Mouse (Mus musculus) granulocyte monocyte progenitor cell, adult 5-6 weeks (primary cell): Measurements from ENCODE around the gene Auh. TPM values are rescaled to one million over a fixed set of nuclear protein-coding genes. Genes with fewer than 3 reads are reported as not detected.

Source experiments
- ATAC-seq: replicated peaks from 2 replicates; pipeline ENCODE4 v1.8.0; 2016; ENCODE audit warnings: mild to moderate bottlenecking, moderate TSS enrichment, inconsistent platforms; ENCODE audit not compliant: poor library complexity, severe bottlenecking
- total RNA-seq, 2 experiments: library from RNA; stranded (forward) in 1 of 2; stranded (reverse) in 1 of 2; fragments of 200-712, 200-1000 nt in 1 of 2; fragments of >200 nt in 1 of 2; fragmentation: Nextera tagmentation in 1 of 2; gene quantifications; 2 replicates each; pipeline ENCODE4 v1.2.3; 2014 to 2017

Gene Auh
- total RNA-seq, 2 experiments from 2014 or later: 35.9 to 37.1 TPM

DNA sequence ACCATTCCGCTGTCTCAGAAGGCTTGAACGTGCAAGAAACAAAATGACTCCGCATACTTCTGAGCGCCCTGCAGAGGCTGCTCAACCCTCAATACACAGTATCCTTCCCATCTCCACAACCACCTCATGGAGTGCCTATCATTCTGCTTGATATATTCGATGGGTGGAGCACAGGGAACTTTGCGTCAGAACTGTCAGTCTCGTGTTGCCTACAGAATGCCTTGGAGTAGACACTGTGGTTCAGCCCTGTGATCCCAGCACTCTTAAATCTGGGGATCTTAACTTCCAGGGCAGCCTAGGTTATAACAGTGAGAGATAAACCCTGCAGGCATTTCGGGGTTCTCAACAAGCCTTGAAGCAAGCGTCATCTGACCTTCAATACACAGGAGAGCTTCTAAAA is 1.1 kb downstream of the Auh start:
- no peak for ATAC-seq

DNA sequence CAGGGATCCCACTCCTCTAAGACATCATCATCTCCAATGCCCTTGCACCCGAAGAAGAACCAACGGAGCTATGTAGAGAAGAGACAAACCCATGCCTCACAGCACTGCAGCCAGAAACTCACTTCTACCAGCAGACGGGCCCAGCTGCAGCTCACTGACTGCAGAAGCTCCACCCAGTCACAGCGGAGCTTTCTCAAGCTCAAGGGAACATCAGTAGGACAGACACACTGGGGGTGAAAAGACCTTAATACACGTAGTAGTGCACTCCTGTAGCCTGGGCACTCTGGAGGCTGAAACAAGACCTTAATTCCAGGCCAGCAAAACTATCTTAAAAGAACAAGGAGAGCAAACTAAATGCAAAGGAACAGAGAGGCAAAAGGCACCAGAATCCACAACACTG is 5.0 kb downstream of the Auh start:
- ATAC-seq: no peak

DNA sequence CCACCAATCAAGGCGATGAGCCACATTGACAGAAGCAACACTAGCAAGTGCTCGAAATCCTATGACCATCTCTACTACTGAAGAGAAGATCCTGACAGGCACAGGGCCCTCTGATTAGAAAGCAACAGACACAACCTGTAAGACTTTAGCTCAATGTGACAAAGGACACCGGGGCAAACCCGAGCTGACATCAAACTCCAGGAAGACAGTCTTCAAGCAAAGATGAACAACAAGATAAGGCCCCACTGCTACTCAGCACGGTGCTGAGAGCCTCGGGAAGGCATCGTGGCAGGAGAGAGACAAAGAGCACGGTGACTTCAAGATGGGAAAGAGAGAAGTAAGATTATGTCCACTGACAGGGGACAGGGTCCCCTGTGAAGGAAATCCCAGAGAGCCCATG is 7.5 kb downstream of the Auh start:
- no peak for ATAC-seq

DNA sequence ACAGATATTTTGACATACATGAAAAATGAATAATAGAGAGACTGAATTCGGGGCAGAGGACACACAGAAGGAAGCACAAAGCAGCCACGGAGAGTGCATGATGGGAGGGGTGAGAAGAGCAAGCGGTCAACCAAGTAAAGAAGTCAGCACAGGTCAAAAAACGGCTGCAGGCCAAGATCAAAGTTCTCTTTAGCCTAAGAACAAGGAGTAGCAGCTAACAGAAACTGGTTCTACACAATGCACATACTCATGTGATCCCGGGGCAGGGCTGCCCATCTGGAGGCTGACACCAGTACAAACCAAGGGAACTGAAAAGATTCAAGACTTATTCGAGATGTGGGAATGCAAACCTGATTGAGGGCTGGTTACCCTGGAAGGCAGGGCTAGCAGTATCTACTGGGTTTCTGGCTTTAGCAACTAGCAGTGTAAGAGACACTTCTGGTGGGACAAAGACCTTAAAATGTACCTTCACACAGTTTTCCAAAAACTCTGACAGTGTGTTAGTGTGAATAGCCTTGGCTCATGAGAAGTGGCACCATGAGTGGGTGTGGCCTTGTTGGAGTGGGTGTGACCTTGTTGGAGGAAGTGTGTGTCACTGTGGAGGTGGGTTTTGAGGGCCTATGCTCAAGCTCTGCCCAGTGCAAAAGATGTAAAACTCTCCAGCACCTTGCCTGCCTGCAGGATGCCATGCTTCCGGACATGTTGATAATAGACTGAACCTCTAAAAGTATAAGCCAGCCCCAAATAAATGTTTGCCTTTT is 8.2 kb downstream of the Auh start:
- peak; percentile 38; the same call in 1 of the 2 replicates for ATAC-seq

DNA sequence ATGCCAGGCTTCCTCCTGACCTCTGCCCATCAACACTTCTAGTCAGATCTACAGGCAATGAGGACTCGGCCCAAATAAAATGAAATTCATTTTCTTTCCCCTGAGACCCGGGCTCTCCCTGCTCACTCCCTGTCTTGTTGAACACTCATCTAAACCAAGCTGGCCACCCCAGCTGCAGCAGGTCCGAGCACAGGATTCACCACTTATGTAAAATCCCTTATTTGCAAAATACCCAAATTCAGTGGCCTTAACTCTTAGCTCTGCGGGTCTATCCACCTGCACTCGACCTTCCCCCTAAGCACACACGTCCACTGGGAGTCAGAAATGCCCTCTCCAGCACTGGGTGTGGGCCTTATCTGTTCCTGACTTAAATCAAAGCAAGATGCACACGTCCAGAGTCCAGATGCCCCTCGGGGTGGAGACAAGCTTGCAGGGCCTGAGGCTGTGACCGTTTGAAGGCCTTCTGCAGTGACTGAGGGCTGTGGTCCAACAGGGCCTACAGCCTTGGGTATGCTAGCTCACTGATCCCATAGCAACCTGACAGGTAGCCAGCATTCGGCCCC is 9.6 kb downstream of the Auh start:
- ATAC-seq: no peak

DNA sequence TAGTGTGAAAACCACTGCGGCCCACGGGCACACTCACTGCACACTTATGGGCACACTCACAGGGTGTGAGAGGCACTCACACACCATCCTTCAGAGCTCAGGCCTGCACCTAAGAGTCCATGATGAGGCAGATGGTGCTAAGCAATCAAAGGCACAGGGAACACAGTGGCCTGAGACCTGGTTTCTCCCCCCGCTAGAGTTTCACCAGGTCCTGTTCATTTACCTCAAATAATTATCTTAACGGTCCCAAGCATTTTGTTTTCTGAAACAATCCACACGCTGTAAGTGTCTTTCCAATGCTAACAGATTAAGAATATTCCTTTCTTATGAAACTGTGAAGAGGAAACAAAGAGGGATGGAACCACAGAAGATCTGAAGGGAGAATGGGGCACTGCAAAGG is 11.1 kb downstream of the Auh start:
- ATAC-seq: no peak

DNA sequence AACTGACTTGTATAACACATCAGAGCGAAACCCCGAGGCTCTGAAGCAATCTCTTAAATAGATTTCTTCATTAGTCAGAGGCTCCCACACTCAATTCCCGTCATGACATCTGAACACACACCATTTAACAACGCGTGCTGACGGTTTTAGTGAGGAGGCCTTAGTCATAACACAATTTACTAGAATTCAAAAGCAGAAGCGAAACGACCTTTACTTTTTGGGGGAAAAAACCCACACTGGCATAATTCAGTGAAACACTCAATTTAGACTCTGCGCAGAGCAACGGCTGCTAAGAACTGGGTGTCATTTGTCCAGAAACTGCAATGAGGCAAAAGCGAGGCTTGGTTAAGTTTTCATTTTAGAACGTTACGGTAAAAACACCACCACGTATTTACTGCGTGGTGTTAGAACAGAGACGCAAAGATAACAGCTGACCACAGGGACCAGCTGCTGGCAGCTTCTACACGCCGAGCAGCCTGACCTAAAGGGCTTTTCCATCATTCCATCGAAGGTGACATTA is 14.8 kb downstream of the Auh start:
- peak; percentile 91 for ATAC-seq

DNA sequence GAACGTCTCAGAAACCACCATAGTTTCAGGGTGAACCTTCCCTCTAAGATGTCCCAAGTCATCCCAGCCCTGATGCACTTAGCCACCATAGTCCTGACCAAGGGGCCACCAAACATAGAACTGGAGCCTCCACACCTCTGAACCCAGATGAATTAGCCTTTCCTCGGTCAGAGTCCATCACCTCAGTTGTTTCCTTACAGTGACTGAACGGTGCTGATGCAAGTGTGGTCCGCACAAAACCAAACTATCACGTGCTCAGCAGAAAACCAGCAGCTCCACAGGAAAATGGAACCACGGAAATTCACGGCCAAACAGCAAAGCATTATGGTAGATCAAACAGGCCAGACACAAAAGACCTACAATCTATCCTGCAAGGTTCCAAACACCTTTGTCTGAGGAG is 15.6 kb downstream of the Auh start:
- ATAC-seq: 0 out of 2 replicates have a peak, but pooled peaks have one; percentile 8

DNA sequence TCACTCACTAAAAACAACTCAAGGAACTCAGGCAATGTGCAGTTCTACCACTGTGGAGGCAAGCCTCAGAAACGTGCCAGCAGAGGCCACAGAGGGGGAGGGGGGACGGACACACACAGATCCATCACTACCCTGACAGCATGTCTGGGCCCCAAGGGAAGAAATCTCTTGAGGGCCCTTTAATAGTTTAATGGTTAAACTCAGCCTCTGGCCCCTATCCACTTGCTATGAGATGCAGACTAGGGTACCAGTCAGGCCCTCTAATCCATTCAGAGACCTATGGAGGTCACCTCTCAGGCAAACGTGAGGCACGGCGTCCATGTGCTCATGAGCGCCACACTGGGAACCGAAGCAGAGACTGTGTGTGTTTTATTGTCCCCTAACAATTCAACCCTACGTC is 17.0 kb downstream of the Auh start:
- ATAC-seq: no peak

DNA sequence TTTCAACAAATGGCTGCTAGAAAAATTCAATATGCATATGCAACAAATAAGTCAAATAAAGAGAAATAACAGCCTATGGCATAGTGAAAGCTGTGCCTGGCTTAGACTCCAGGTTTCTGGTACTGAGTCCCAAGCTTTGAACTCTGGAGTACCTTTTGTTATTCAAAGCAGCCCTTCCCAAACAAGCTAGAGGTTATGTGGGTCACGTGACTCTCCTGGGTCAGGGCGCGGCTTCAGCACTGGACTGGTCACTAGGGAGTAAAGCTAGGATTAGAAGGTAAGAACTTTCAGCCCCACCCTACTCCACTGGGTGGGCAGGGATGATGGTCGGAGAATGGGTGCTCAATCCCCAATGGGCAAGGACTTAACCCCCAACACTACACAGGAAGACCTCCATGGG is 18.2 kb downstream of the Auh start:
- ATAC-seq: no peak

DNA sequence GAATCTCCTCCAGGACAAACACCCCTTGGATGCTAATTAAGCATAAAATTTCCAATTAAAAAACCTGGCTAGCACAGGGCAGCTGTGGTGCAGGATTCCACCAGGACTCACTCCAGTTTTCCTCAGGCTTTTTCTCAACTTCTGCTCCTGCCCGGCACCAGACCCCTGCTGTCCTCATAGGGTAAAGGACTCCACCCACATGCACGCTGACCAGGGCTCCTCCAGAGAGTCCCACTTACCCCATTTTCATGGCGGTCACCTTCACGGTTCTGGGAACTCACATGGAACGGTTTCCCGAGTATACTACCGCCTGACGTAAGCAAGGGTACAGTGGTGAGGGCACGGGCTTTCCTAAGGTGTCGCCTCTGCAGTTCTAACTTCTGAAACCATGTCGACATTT is 23.2 kb downstream of the Auh start:
- ATAC-seq: no peak

DNA sequence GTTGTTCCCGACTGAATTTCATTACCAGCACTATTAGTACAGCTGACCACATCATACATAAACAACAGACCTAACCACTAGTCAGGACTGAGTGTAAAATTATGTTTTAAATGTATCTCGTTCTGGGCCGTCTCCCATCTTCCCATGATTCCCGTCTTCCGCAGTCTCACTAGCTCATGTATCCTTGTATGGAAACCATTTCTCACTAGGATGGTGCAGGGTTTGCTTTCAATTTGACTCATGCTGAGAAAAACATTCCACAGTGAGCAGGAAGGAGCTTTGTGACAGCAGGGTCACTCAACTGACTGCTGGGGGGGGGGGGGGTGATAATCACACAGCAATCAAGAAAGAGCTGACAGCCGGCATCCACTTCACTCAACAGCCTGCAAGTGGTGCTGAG is 25.3 kb downstream of the Auh start:
- no peak for ATAC-seq

DNA sequence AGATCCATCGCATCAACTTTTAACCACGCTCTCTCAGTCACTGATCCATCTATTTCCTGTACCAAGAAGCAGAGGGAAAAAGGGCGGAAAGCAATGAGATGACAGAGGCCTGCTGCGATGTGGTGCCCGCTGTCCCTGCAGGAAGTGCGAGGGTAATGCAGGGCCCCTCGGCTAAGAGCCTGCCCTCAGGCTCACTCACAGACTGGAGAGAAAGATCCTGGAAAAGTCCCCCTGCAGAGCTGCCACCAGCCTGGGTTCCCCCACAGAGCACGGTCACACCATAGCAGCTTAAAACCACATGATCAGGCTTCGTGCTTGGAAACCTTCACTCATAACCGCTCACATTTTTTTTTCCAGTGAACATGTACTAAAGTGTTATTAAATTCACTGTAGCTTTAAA is 25.7 kb downstream of the Auh start:
- peak; percentile 55 for ATAC-seq

DNA sequence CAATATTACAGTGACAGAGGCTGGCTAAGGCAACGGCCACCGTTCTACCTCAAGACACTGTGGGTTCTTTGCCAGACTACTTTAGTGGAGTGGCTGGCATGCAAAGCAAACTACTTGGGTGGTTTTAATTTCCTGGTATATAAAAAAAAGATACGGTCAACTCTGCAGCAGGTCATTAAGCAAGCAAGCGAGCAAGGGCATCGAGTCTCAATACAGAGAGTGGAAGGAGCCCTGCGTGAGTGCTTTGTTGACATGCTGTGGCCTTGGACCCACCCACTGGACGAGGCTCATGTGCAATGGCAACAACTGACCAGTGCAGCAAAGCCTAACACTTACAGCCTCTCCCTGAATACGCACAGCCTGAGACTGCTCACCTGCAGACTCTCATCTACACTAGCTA is 27.0 kb downstream of the Auh start:
- no peak for ATAC-seq

DNA sequence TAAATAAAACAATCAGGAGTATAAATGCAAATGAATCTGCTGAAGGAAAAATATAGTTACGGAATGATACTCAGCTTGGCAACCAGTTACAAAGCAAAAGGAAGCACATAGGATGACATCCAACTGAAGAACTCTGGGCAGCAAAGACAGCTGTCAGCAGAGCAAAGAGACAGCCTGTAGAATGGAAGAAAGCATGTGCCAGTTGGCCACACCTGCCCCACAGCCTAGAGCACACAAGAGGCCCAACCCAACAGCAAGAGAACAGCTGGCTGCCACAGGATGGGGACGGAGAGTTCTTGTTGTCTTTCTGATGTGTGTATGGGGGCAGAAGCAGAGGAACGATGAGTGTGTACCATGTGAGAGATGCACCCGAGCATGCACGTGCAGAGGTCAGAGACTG is 29.8 kb downstream of the Auh start:
- no peak for ATAC-seq

DNA sequence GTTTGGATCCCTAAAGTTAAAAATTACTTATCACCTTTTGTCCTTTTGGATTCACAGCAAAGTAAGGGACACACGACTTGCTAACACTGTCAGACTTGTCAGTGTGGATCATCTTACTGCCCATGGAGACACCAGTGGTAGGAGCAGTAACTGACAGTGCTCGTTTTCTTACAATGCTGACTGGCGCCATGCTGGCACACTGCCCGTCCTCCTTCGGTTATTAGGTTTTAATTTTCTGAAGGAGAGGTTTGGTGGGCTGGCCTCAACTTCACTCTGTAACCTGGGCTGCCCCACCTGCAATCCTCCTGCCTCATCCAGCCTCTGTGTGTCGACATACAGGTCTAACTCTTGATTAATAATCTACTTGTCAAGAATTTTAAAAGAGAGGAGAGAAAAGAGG is 31.7 kb downstream of the Auh start:
- ATAC-seq: no peak

DNA sequence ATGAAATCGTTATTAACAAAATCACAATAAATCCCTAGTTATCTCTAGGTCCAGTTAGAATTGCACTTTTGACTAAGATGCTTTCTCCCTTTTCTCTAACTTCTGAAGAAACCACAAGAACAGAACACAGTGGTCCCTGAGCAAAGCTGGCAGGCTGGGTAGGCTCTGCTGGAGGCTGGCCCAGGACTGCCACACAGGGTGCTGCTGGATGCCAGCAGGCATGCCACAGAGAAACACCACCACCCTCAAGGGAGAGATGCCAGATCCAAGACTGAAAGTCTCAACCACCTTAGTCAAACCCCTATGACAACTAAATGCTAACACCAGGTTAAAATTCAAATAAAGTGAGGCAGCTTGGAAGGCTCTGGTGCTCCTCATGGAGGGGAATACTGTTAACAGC is 36.7 kb downstream of the Auh start:
- no peak for ATAC-seq

DNA sequence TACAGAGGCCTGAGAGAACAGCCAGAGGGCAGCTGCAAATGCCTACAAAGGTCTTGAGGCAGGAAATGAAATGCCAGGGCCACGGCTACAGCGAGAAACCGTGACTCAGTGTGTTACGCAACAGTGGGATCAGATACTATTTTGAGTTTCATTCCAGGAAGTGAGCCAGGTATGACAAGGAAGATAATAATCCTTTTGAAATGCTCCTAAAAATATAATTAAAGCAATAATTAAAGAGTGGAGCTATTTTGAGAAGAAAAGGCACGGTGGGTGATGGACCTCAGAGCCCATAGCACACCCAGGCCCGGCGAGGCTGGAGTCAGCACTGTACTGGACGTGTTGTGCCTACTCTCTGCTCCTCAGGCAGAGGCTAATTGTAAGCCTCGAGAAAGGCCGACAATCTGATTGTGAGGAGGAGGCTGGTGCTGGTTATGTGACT is 37.4 kb downstream of the Auh start:
- peak; percentile 84 for ATAC-seq

DNA sequence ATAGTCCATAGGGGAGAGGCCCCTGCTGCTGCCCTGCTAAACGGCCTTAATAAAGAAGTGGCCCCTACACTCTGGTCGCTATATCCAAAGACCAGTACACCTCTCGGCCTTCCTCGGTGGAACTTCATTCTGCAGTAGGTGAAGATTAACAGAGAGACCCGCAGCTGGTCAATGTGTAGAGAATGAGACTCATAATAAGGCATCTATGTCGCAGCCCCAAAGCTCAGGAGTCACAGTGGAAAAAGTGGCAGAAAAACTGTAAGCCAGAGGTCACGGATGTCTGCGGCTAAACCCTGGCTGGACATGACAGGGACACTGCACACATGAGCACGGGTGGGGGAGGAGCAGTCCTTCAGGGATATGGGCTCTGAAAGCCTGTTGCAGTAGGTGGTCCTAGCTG is 39.2 kb downstream of the Auh start:
- no peak for ATAC-seq

DNA sequence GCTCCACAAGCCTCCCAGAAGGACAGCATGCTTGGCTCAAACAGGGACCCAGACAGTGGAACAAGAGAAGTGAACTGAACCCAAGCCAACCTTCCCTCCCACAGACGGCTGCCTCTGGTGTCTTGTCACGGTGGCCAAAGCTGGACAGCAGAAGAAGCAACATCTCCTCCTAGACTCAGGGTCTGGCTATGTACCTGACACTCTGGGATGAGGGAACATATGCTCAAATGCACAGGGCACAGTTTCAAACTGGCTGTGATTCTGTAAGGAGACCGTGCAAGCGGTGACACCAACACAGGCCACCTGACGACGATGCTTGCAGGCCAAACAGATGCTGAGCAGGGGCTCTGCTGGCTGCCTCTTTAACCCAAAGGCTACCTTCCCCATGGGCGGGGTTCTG is 42.7 kb downstream of the Auh start:
- ATAC-seq: no peak

DNA sequence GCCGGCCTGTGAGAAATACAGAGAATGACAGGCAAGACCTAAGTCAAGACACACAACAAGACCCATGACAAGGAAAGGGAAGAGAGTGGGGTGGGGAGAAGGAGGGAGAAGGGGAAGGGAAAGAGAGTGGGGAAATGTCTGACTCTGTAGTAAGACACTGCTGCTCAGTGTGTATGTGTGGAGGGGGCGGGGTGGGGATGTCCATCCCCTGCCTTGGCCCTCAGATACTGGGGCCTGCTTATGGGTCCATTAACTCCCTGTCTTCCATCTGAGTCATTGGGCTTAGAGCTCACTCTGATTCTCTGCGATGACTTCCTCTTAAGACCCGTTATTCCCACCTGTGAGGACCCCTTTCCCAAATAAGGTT is 45.5 kb downstream of the Auh start:
- peak; percentile 53 for ATAC-seq
